Mouse (Mus musculus) gastrocnemius, postnatal 36 days (tissue): ENCODE data around the gene Abca2. TPM values are rescaled to one million over a fixed set of nuclear protein-coding genes. Genes with fewer than 3 reads are reported as not detected.

Experiments
- DNase-seq, 2 experiments: peaks; one replicate each; pipeline ENCODE4 v3.0.0; 2022
- intact Hi-C: fragments of 180-260 bp; cut with DNase I; formaldehyde crosslinking; loops from one replicate; pipeline ENCODE4 v1.15.1; 2025
- total RNA-seq, 2 experiments: library from RNA; stranded (reverse); gene quantifications; 2 replicates each; pipeline ENCODE4 v1.2.3; 2021

The Abca2 gene
- total RNA-seq, 2 experiments from 2014 or later: 12.3 to 16.5 TPM

- no peak for DNase-seq
- intact Hi-C loops: loop anchor here (2.0 to 5.0 kb wide), 2 partner anchors 128 to 155 kb away; partner anchors contain the start of gene Phpt1
Measured at GRCm38 (mm10) chr2:25422587-25423410, 5.7 kb upstream of the Abca2 start, which contains the start of gene Fut7. Fut7 (plus strand) TSS chr2:25423267.

GRCm38 (mm10) chr2:25423626-25424025 is 4.9 kb upstream of the Abca2 start:
- intact Hi-C loops: loop anchor here (2.0 to 5.0 kb wide), 2 partner anchors 127 to 154 kb away; partner anchors contain the start of gene Phpt1
- DNase-seq: peak in 1 of 2 experiments; percentile 2

GRCm38 (mm10) chr2:25425481-25425880 is 3.0 kb upstream of the Abca2 start:
- intact Hi-C loops: loop anchor here (5.0 kb wide), 1 partner anchor 48 kb away; no protein-coding TSS in a partner anchor

GRCm38 (mm10) chr2:25426721-25427191 is 1.7 kb upstream of the Abca2 start:
- peak; percentile 58 to 62 for DNase-seq
- intact Hi-C loops: loop anchor here (5.0 kb wide), 1 partner anchor 49 kb away; no protein-coding TSS in a partner anchor

More at GRCm38 (mm10) chr2:25425481-25425880, 3.0 kb upstream of the Abca2 start:
- DNase-seq: peak in 1 of 2 experiments; percentile 4

- DNase-seq: no peak
- intact Hi-C loops: loop anchor here (5.0 kb wide), 1 partner anchor 50 kb away; no protein-coding TSS in a partner anchor
Measured at GRCm38 (mm10) chr2:25427256-25427655, 1.2 kb upstream of the Abca2 start.

- intact Hi-C loops: loop anchor here (5.0 kb wide), 1 partner anchor 52 kb away; no protein-coding TSS in a partner anchor
- no peak for DNase-seq
Measured at GRCm38 (mm10) chr2:25429435-25430180, 1.1 kb downstream of the Abca2 start.

- DNase-seq: no peak
- intact Hi-C loops: no loop called here
Measured at GRCm38 (mm10) chr2:25430395-25431233, 2.1 kb downstream of the Abca2 start.

- intact Hi-C loops: no loop called here
- no peak for DNase-seq
Measured at GRCm38 (mm10) chr2:25431308-25431855, 2.9 kb downstream of the Abca2 start.

- intact Hi-C loops: no loop called here
- no peak for DNase-seq
Measured at GRCm38 (mm10) chr2:25432326-25433098, 4.0 kb downstream of the Abca2 start.

- intact Hi-C loops: no loop called here
- DNase-seq: no peak
Measured at GRCm38 (mm10) chr2:25433101-25433500, 4.6 kb downstream of the Abca2 start.

- intact Hi-C loops: no loop called here
- DNase-seq: no peak
Measured at GRCm38 (mm10) chr2:25434292-25434691, 5.8 kb downstream of the Abca2 start.

- intact Hi-C loops: no loop called here
- DNase-seq: no peak
Measured at GRCm38 (mm10) chr2:25436286-25436820, 7.8 kb downstream of the Abca2 start.

- DNase-seq: no peak
- intact Hi-C loops: no loop called here
Measured at GRCm38 (mm10) chr2:25441067-25441466, 12.6 kb downstream of the Abca2 start.

GRCm38 (mm10) chr2:25442682-25443081 is 14.2 kb downstream of the Abca2 start:
- intact Hi-C loops: no loop called here
- no peak for DNase-seq

- intact Hi-C loops: no loop called here
- DNase-seq: no peak
Measured at GRCm38 (mm10) chr2:25450853-25451647, 22.5 kb downstream of the Abca2 start.

GRCm38 (mm10) chr2:25452951-25453350 is 24.4 kb downstream of the Abca2 start:
- no peak for DNase-seq
- intact Hi-C loops: no loop called here

GRCm38 (mm10) chr2:25456205-25456953 is 27.9 kb downstream of the Abca2 start, which contains the start of gene Clic3:
Clic3 (plus strand) TSS chr2:25456838.
- intact Hi-C loops: no loop called here
- no peak for DNase-seq
